Mouse (Mus musculus): ENCODE measurements at regions not wholly inside any gene's neighbourhood (a gene's known extent, or its start where the extent isn't known, plus 50 kb on each side); places are given as distances from the start of the nearest gene placed in this dataset.

DNA sequence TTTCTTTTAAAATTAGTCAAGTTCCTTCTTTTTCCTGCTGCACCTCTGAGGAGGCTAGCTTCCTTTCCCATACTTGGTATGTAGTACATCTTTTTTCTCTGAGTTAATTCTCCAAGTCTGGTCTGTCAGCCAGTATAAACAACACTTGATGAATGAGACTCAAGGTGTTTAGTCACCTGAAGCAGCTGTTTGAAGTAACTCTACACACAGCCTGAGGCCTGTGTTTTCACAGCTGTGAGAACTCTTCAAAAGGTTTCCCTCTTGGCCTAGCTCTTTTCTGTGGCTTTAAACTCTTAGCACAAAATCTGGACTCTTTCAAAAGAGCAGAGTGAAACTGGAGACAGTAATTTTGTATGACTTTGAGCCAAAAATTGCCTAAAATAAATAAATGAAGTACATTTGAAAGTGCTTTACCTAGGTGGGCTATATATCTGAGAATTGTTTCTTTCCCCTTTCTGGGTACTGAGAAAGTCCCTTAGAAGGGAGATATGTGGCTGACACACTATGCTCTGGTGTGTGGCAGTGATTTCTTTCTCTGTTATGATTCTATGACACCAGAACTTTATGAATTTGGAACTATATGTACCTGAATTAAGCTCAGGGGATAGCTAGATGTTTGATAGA, 1070.2 kb upstream of the Zeb2 start:
- TF ChIP-seq CHD2 (IDR thresholded peaks at IDR 0.05; ENCODE audit: low read depth, low read length) (no peak), MAFK (IDR thresholded peaks at IDR 0.05; ENCODE audit: insufficient read depth, low read depth, low read length) (no peak), ZNF384 (IDR thresholded peaks at IDR 0.05; ENCODE audit: low read depth, low read length) (no peak), ZC3H11A (IDR thresholded peaks at IDR 0.05; ENCODE audit: borderline replicate concordance, low read depth, low read length) (no peak)

Data from ES-E14 (cell line).